Mouse (Mus musculus) G1E (cell line): ENCODE measurements at regions not wholly inside any gene's neighbourhood (a gene's known extent, or its start where the extent isn't known, plus 50 kb on each side); places are given as distances from the start of the nearest gene placed in this dataset.

Experiments used
- ATAC-seq: 2 replicates; pipeline ENCODE4 v1.8.0; 2016; ENCODE audit warnings: mild to moderate bottlenecking; ENCODE audit not compliant: insufficient number of reproducible peaks, poor library complexity, low FRiP score, severe bottlenecking; ENCODE audit errors: extremely low read depth
- DNase-seq: peaks from one replicate; pipeline ENCODE4 v3.0.0; 2012; ENCODE audit warnings: low spot score
- H3K27me3 ChIP-seq: 2 replicates; pipeline ENCODE4 v1.6.1; 2012; ENCODE audit warnings: mild to moderate bottlenecking, low read length, inconsistent platforms; ENCODE audit not compliant: insufficient read depth
- H3K36me3 ChIP-seq: replicated peaks from 2 replicates; pipeline ENCODE3; 2012; ENCODE audit warnings: mild to moderate bottlenecking, inconsistent platforms
- H3K4me1 ChIP-seq: 2 replicates; pipeline ENCODE4 v1.6.1; 2012; ENCODE audit warnings: low read depth, low read length, inconsistent platforms, mixed read lengths; ENCODE audit not compliant: insufficient read depth
- H3K4me3 ChIP-seq: 2 replicates; pipeline ENCODE4 v1.5.1; 2012; ENCODE audit warnings: low read depth, mild to moderate bottlenecking, inconsistent platforms, low read length, moderate library complexity, mixed read lengths
- H3K9me3 ChIP-seq: replicated peaks from 2 replicates; pipeline ENCODE4 v1.6.1; 2012; ENCODE audit warnings: inconsistent platforms
- CTCF ChIP-seq: IDR thresholded peaks from 2 replicates; pipeline ENCODE4 v1.5.1; 2012; ENCODE audit warnings: low read depth, low read length, inconsistent platforms, mixed read lengths
- GATA1 ChIP-seq: IDR thresholded peaks from 2 replicates; pipeline ENCODE4 v1.6.1; 2012; ENCODE audit warnings: borderline replicate concordance, low read length, inconsistent platforms, mixed read lengths
- GATA2 ChIP-seq: IDR thresholded peaks from 2 replicates; pipeline ENCODE4 v1.6.1; 2012; ENCODE audit warnings: low read depth, low read length, inconsistent platforms, borderline replicate concordance
- POLR2AphosphoS5 ChIP-seq: IDR thresholded peaks from 2 replicates; pipeline ENCODE4 v1.6.1; 2012; ENCODE audit warnings: low read depth, low read length, inconsistent platforms; ENCODE audit not compliant: insufficient replicate concordance
- TAL1 ChIP-seq: conservative IDR thresholded peaks from 2 replicates; pipeline ENCODE4 v1.6.1; 2012; ENCODE audit warnings: low read depth, low read length, inconsistent platforms, mixed read lengths

GRCm38 (mm10) chr2:137357181-137357738 lies 240.8 kb upstream of the Jag1 start:
- peaks cover 13% of the 10 kb centered on the region for H3K9me3 ChIP-seq
- no peaks in the 10 kb centered on the region for H3K27me3 ChIP-seq
- no peaks in the 10 kb centered on the region for H3K4me1 ChIP-seq
- DNase-seq (no peak), ATAC-seq (no peak)
- no peaks in the 10 kb centered on the region for H3K36me3 ChIP-seq
- no peak overlapping the region for H3K4me3 ChIP-seq
- TF ChIP-seq POLR2AphosphoS5 = no peak
- no peak for TF ChIP-seq CTCF
- TF ChIP-seq TAL1 = no peak
- TF ChIP-seq GATA1 = no peak
- no peak for TF ChIP-seq GATA2

GRCm38 (mm10) chr2:137343736-137344135 lies 227.3 kb upstream of the Jag1 start:
- Histone ChIP-seq H3K9me3 (0 out of 2 replicates have a peak, but pooled peaks cover 6% of the 10 kb centered on the region), H3K4me3 (no peak overlapping the region), H3K36me3 (no peaks in the 10 kb centered on the region), H3K27me3 (no peaks in the 10 kb centered on the region), H3K4me1 (no peaks in the 10 kb centered on the region)
- no peak for ATAC-seq
- DNase-seq = no peak
- no peak for TF ChIP-seq POLR2AphosphoS5
- TF ChIP-seq GATA2 = no peak
- no peak for TF ChIP-seq GATA1
- no peak for TF ChIP-seq TAL1
- TF ChIP-seq CTCF = no peak

- TF ChIP-seq GATA1 (no peak), GATA2 (no peak), CTCF (no peak), POLR2AphosphoS5 (no peak), TAL1 (no peak)
- no peak for ATAC-seq
- Histone ChIP-seq H3K36me3 (no peaks in the 10 kb centered on the region), H3K27me3 (no peaks in the 10 kb centered on the region), H3K4me3 (no peak overlapping the region), H3K9me3 (peaks cover 7% of the 10 kb centered on the region), H3K4me1 (no peaks in the 10 kb centered on the region)
- no peak for DNase-seq
These were observed 213.6 kb upstream of the Jag1 start for GRCm38 (mm10) chr2:137329995-137330394.

- ATAC-seq (no peak), DNase-seq (no peak)
- H3K4me1 ChIP-seq = no peaks in the 10 kb centered on the region
- no peaks in the 10 kb centered on the region for H3K27me3 ChIP-seq
- H3K36me3 ChIP-seq = no peaks in the 10 kb centered on the region
- TF ChIP-seq GATA1 (no peak), GATA2 (no peak), POLR2AphosphoS5 (no peak), TAL1 (no peak), CTCF (no peak)
- H3K4me3 ChIP-seq = no peak overlapping the region
- H3K9me3 ChIP-seq = peaks cover 7% of the 10 kb centered on the region
These were observed 207.0 kb upstream of the Jag1 start for GRCm38 (mm10) chr2:137323445-137323844.

- TF ChIP-seq GATA1 (no peak), CTCF (no peak), GATA2 (no peak), POLR2AphosphoS5 (no peak), TAL1 (no peak)
- ATAC-seq (no peak), DNase-seq (no peak)
- H3K9me3 ChIP-seq = peaks cover 24% of the 10 kb centered on the region
- no peaks in the 10 kb centered on the region for H3K36me3 ChIP-seq
- no peaks in the 10 kb centered on the region for H3K27me3 ChIP-seq
- H3K4me1 ChIP-seq = no peaks in the 10 kb centered on the region
- no peak overlapping the region for H3K4me3 ChIP-seq
These were observed 194.1 kb upstream of the Jag1 start for GRCm38 (mm10) chr2:137310511-137310910.

GRCm38 (mm10) chr2:137308116-137308515 lies 191.7 kb upstream of the Jag1 start:
- Histone ChIP-seq H3K4me1 (no peaks in the 10 kb centered on the region), H3K36me3 (no peaks in the 10 kb centered on the region), H3K27me3 (no peaks in the 10 kb centered on the region), H3K4me3 (no peak overlapping the region), H3K9me3 (peaks cover 15% of the 10 kb centered on the region)
- no peak for ATAC-seq
- TF ChIP-seq CTCF (no peak), POLR2AphosphoS5 (no peak), GATA1 (no peak), GATA2 (no peak)
- no peak for DNase-seq
